In genomic region chr11:59497747-59498146, GRCm38 (mm10) we compare ENCODE assay signal across 24 mouse cellular contexts. TPM values are rescaled to one million over a fixed set of nuclear protein-coding genes. Genes with fewer than 3 reads are reported as not detected.
DNase-seq lines count a peak whose midpoint lies in the region; TF ChIP-seq lines count a peak whose summit lies in the region.
"Had no signal": no experiment of that assay in that cellular context is flagged by ENCODE, and none has a peak within 500 bp of the region (broad histone marks: within the 10 kb centered on the region; RNA-seq: fewer than 3 reads in every experiment).

No protein-coding gene starts in this region.

- TF ChIP-seq CTCF in layer of hippocampus, adult 2 months (conservative IDR thresholded peaks at IDR 0.05) = peak; percentile 38
- peak; percentile 36 for TF ChIP-seq CTCF in E14TG2a.4 (conservative IDR thresholded peaks at IDR 0.05; ENCODE audit: low read length)
- no peak for TF ChIP-seq CTCF in cortical plate, adult 2 months (IDR thresholded peaks at IDR 0.05; ENCODE audit: extremely low read depth, insufficient read depth, low read length)

- no peak overlapping the region for H3K4me3 ChIP-seq in layer of hippocampus, adult 2 months
- H3K4me3 ChIP-seq in E14TG2a.4 (replicated peaks; ENCODE audit: low read length) = no peak overlapping the region
- H3K4me3 ChIP-seq in cortical plate, adult 2 months (ENCODE audit: insufficient read depth, low read length) = no peak overlapping the region
- H3K4me3 ChIP-seq: embryonic facial prominence, embryonic 10.5 days; forebrain, embryonic 13.5 days; heart, embryonic 12.5 days; hindbrain, embryonic 13.5 days; limb, embryonic 12.5 days; liver, embryonic 15.5 days; megakaryocyte, embryonic 14.5 days; neural tube, embryonic 15.5 days had no signal

- peaks cover 16% of the 10 kb centered on the region for H3K4me1 ChIP-seq in E14TG2a.4 (replicated peaks; ENCODE audit: low read depth, low read length)
- peaks cover 6% of the 10 kb centered on the region for H3K4me1 ChIP-seq in cortical plate, adult 2 months (ENCODE audit: control insufficient read depth, insufficient read depth, low read length)
- H3K4me1 ChIP-seq: embryonic facial prominence, embryonic 10.5 days; forebrain, embryonic 13.5 days; heart, embryonic 12.5 days; hindbrain, embryonic 13.5 days; limb, embryonic 12.5 days; liver, embryonic 15.5 days; neural tube, embryonic 15.5 days had no signal

- peaks cover 2% of the 10 kb centered on the region; the same call in 1 of the 2 replicates for H3K9me3 ChIP-seq in E14TG2a.4 (ENCODE audit: low read length)
- H3K9me3 ChIP-seq: forebrain, embryonic 13.5 days; hindbrain, embryonic 13.5 days; limb, embryonic 12.5 days; liver, embryonic 15.5 days; neural tube, embryonic 15.5 days had no signal

- peaks cover 99% of the 10 kb centered on the region for H3K36me3 ChIP-seq in E14TG2a.4 (ENCODE audit: insufficient read depth, low read length)

- no peak for TF ChIP-seq POLR2A in cortical plate, adult 2 months (IDR thresholded peaks at IDR 0.05; ENCODE audit: extremely low read depth, insufficient read depth, low read length)

- DNase-seq in layer of hippocampus, adult 2 months (ENCODE audit: low spot score in 2 of 2) = no peak
- no peak for DNase-seq in layer of hippocampus, adult 9-10 months (ENCODE audit: low spot score)
- peak; percentile 32 for DNase-seq in 416B (ENCODE audit: low read depth)
- DNase-seq in heart, adult 8-10 months (ENCODE audit: low spot score) = no peak
- no peak for DNase-seq in thymus, postnatal 14 days
- DNase-seq: adrenal gland, postnatal 14 days; cerebellum, adult 11-12 months; cerebellum, postnatal 25 days; gastrocnemius, postnatal 36 days; heart, postnatal 14 days; kidney, postnatal 36 days; lung, postnatal 14 days; midbrain, embryonic 14.5 days; thymus, adult 18-20 months had no signal

- no peaks in the 10 kb centered on the region for H3K27me3 ChIP-seq in E14TG2a.4 (ENCODE audit: insufficient read depth, low read length)
- H3K27me3 ChIP-seq: forebrain, embryonic 13.5 days; heart, embryonic 12.5 days; hindbrain, embryonic 13.5 days; limb, embryonic 12.5 days; liver, embryonic 15.5 days; megakaryocyte, embryonic 14.5 days; neural tube, embryonic 15.5 days had no signal

- H3K27ac ChIP-seq in layer of hippocampus, adult 2 months = no peak overlapping the region
- peak overlapping the region; percentile 9; the same call in 1 of the 2 replicates for H3K27ac ChIP-seq in cortical plate, adult 2 months (ENCODE audit: insufficient read depth, low read length)
- H3K27ac ChIP-seq: embryonic facial prominence, embryonic 10.5 days; forebrain, embryonic 13.5 days; hindbrain, embryonic 13.5 days; limb, embryonic 12.5 days; liver, embryonic 15.5 days; neural tube, embryonic 15.5 days had no signal

RNA-seq across cellular contexts. Expression of gene Zfp867, which starts 25.5 kb away (rescaled TPM):
- total RNA-seq in layer of hippocampus, adult 2 months (2021) = 1 to 10 TPM; 4.9 to 5.1 TPM
- polyA plus RNA-seq in cortical plate, adult 2 months (2012; rRNA removed) = 2.9 and 3.8 TPM in 2 replicates
- 1 to 10 TPM; 3.4 to 5.3 (median 4.2) TPM for total RNA-seq in heart, adult 8-10 months (2022)

RNA-seq across cellular contexts. Expression of gene Zkscan17, which starts 28.8 kb away (rescaled TPM):
- 1 to 10 TPM; 8.5 to 8.7 TPM for total RNA-seq in layer of hippocampus, adult 2 months (2021)
- 7.2 and 7.4 TPM in 2 replicates for polyA plus RNA-seq in cortical plate, adult 2 months (2012; rRNA removed)
- total RNA-seq in heart, adult 8-10 months (2022) = 10 to 100 TPM; 11.1 to 14.3 (median 13.3) TPM

RNA-seq across cellular contexts. Expression of gene Nlrp3, which starts 43.6 kb away (rescaled TPM):
- 1 to 10 TPM in 1 of 2 experiments, under 1 TPM in 1; 0.59 to 1.1 TPM for total RNA-seq in layer of hippocampus, adult 2 months (2021)
- polyA plus RNA-seq in cortical plate, adult 2 months (2012; rRNA removed) = 0.86 and 1.3 TPM in 2 replicates
- under 1 TPM; 0.25 to 0.92 (median 0.43) TPM for total RNA-seq in heart, adult 8-10 months (2022)
- polyA plus RNA-seq: limb, embryonic 12.5 days; midbrain, embryonic 14.5 days had no signal

RNA-seq across cellular contexts. Expression of gene Snap47, which starts 46.8 kb away (rescaled TPM):
- 100 to 1,000 TPM; 341 to 356 TPM for total RNA-seq in layer of hippocampus, adult 2 months (2021)
- polyA plus RNA-seq in cortical plate, adult 2 months (2012; rRNA removed) = 467 and 482 TPM in 2 replicates
- total RNA-seq in heart, adult 8-10 months (2022) = 10 to 100 TPM; 41.5 to 52.6 (median 44.8) TPM

RNA-seq across cellular contexts. Expression of gene Jmjd4, which starts 47.9 kb away (rescaled TPM):
- 10 to 100 TPM; 27.0 to 28.0 TPM for total RNA-seq in layer of hippocampus, adult 2 months (2021)
- polyA plus RNA-seq in cortical plate, adult 2 months (2012; rRNA removed) = 15.7 and 16.1 TPM in 2 replicates
- 10 to 100 TPM; 10.4 to 13.8 (median 12.5) TPM for total RNA-seq in heart, adult 8-10 months (2022)
